Mouse (Mus musculus): ENCODE results near the gene Naa20.

Naa20 gene

GRCm38 (mm10) chr2:145952726-145953125 is 50.8 kb downstream of the Naa20 start:
- DNase-seq: no peak

DNA sequence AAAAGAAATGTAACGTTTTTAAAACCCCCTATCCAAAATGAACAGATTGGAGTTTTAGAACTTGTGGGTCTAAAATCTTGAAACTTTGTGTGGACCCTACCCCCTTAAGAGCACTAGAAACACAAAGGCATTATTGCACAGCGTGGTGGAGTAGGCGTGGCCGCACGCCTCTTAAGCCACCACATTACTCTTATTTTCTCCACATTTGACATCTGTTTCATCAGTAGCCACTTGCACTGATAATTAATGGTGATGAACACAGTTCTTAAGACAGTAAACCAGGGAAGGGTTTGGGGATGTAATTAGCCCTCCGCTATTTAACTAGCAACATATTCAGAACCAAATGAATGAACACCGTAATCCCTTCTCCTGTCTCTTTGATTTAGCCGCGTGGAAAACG is 53.9 kb downstream of the Naa20 start:
- no peak for DNase-seq

GRCm38 (mm10) chr2:145956318-145956717 is 54.4 kb downstream of the Naa20 start:
- DNase-seq: no peak

- DNase-seq: peak in 1 of 2 experiments; percentile 21
Measured at GRCm38 (mm10) chr2:145957450-145957849, 55.6 kb downstream of the Naa20 start.

DNA sequence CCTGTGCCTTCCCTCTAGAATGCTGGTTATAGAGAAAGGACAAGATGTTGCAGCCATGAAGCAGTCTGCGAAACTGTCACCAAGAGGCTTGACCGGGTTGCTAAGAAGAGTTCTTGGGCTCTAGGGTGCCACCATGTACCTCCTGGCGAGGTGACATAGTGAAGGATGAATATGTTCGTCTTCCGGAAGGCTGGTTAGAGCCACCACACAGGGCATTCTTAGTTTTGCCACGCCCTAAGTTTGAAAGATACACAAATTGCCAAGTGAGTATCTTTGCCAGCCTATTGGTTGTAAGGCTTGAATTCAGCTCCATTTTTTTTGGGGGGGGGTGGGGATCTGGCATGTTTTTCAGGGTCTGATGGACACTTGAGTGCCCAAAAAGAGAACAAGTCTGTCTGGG is 56.2 kb downstream of the Naa20 start:
- DNase-seq: no peak

DNA sequence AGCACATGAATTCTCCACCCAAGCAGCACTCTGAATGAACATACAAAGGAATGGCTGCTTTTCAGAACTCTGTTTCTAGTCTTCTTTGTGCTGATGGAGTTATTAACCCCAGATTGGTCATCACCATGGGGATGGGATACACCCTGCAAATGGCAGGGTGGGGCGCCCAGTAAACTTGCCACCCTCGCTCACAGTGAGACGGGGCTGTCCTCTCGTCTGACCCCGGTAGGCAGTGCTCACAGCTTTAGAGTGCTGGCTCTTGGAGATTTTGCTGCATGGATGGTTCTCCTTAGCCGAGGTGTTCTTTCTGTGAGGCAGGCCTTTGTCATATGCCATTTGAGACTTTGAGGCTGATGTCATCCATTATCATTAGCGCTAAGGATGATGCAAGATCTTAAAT is 56.7 kb downstream of the Naa20 start:
- DNase-seq: no peak

GRCm38 (mm10) chr2:145961861-145962260 is 60.0 kb downstream of the Naa20 start:
- DNase-seq: no peak

Data from kidney, postnatal 4 days (tissue).